ENCODE assay signal across 20 mouse cellular contexts in genomic region chr1:106428580-106428979, GRCm38 (mm10).
DNase-seq lines count a peak whose midpoint lies in the region; ATAC-seq and TF ChIP-seq lines count a peak whose summit lies in the region.
"Had no signal": no experiment of that assay in that cellular context is flagged by ENCODE, and none has a peak within 500 bp of the region (broad histone marks: within the 10 kb centered on the region; RNA-seq: fewer than 3 reads in every experiment).

No protein-coding gene starts in this region.

- DNase-seq in forebrain, embryonic 10.5 days (ENCODE audit: extremely low spot score, low spot score), result no peak
- no peak for DNase-seq in midbrain, embryonic 14.5 days
- peak; percentile 30 for DNase-seq in hindbrain, postnatal 0 days (ENCODE audit: low spot score)
- peak; percentile 30 for DNase-seq in thymus, postnatal 0 days (ENCODE audit: low spot score)
- DNase-seq in heart, postnatal 36 days, result no peak
- DNase-seq in frontal cortex, postnatal 25 days (ENCODE audit: low spot score in 2 of 2), result no peak
- DNase-seq: heart, postnatal 14 days; kidney, adult 8-10 months; lung, postnatal 10 days; spleen, adult 18-20 months had no signal

- no peak overlapping the region for H3K4me3 ChIP-seq in forebrain, embryonic 13.5 days
- no peak overlapping the region for H3K4me3 ChIP-seq in forebrain, embryonic 10.5 days
- H3K4me3 ChIP-seq in midbrain, embryonic 16.5 days (ENCODE audit: low read depth, low read length), result no peak overlapping the region
- H3K4me3 ChIP-seq in midbrain, embryonic 14.5 days (replicated peaks; ENCODE audit: low read depth, low read length), result no peak overlapping the region
- no peak overlapping the region for H3K4me3 ChIP-seq in hindbrain, postnatal 0 days (ENCODE audit: low read length)
- H3K4me3 ChIP-seq: embryonic facial prominence, embryonic 15.5 days; forebrain, embryonic 12.5 days; heart, embryonic 10.5 days; limb, embryonic 12.5 days; liver, embryonic 15.5 days; neural tube, embryonic 12.5 days; stomach, embryonic 15.5 days had no signal

- H3K27me3 ChIP-seq in forebrain, embryonic 13.5 days, result no peaks in the 10 kb centered on the region
- H3K27me3 ChIP-seq in forebrain, embryonic 10.5 days (ENCODE audit: poor library complexity, severe bottlenecking), result no peaks in the 10 kb centered on the region
- no peaks in the 10 kb centered on the region for H3K27me3 ChIP-seq in midbrain, embryonic 16.5 days (ENCODE audit: control insufficient read depth, insufficient read depth, low read depth, low read length)
- H3K27me3 ChIP-seq in midbrain, embryonic 14.5 days (ENCODE audit: control insufficient read depth, insufficient read depth, low read length), result no peaks in the 10 kb centered on the region
- H3K27me3 ChIP-seq in hindbrain, postnatal 0 days (ENCODE audit: insufficient read depth, low read length), result no peaks in the 10 kb centered on the region
- H3K27me3 ChIP-seq: embryonic facial prominence, embryonic 15.5 days; forebrain, embryonic 12.5 days; limb, embryonic 12.5 days; liver, embryonic 15.5 days; neural tube, embryonic 12.5 days; Patski; stomach, embryonic 15.5 days had no signal

- H3K9me3 ChIP-seq in forebrain, embryonic 13.5 days (replicated peaks), result no peaks in the 10 kb centered on the region
- H3K9me3 ChIP-seq in forebrain, embryonic 10.5 days, result no peaks in the 10 kb centered on the region
- H3K9me3 ChIP-seq in midbrain, embryonic 16.5 days (replicated peaks; ENCODE audit: control insufficient read depth, low read length, poor library complexity, severe bottlenecking), result no peaks in the 10 kb centered on the region
- no peaks in the 10 kb centered on the region for H3K9me3 ChIP-seq in midbrain, embryonic 14.5 days (ENCODE audit: control insufficient read depth, low read length)
- H3K9me3 ChIP-seq in hindbrain, postnatal 0 days (ENCODE audit: low read length), result no peaks in the 10 kb centered on the region
- H3K9me3 ChIP-seq: embryonic facial prominence, embryonic 15.5 days; forebrain, embryonic 12.5 days; heart, embryonic 10.5 days; limb, embryonic 12.5 days; liver, embryonic 15.5 days; neural tube, embryonic 12.5 days; stomach, embryonic 15.5 days had no signal

- H3K4me2 ChIP-seq in forebrain, embryonic 13.5 days, result 0 out of 2 replicates have a peak overlapping the region, but pooled peaks have one; percentile 16
- no peak overlapping the region for H3K4me2 ChIP-seq in midbrain, embryonic 16.5 days (ENCODE audit: low read length)
- no peak overlapping the region for H3K4me2 ChIP-seq in midbrain, embryonic 14.5 days (ENCODE audit: low read length)
- peak overlapping the region; percentile 34; the same call in 1 of the 2 replicates for H3K4me2 ChIP-seq in hindbrain, postnatal 0 days (ENCODE audit: low read depth, low read length)
- H3K4me2 ChIP-seq: embryonic facial prominence, embryonic 15.5 days; forebrain, embryonic 12.5 days; limb, embryonic 12.5 days; liver, embryonic 15.5 days; neural tube, embryonic 12.5 days; stomach, embryonic 15.5 days had no signal

- WGBS in forebrain, embryonic 13.5 days, result 70% methylated on average over 4 of the region's 4 CpGs
- 88% methylated on average over 4 of the region's 4 CpGs for whole genome bisulfite sequencing in forebrain, embryonic 10.5 days
- WGBS in midbrain, embryonic 16.5 days, result 69% methylated on average over 4 of the region's 4 CpGs
- WGBS in midbrain, embryonic 14.5 days, result 84% methylated on average over 4 of the region's 4 CpGs
- WGBS in hindbrain, postnatal 0 days, result 40% methylated on average over 4 of the region's 4 CpGs

- no peak overlapping the region; the same call in 1 of the 2 replicates for H3K27ac ChIP-seq in forebrain, embryonic 13.5 days
- no peak overlapping the region for H3K27ac ChIP-seq in forebrain, embryonic 10.5 days
- H3K27ac ChIP-seq in midbrain, embryonic 16.5 days (ENCODE audit: low read length), result no peak overlapping the region
- H3K27ac ChIP-seq in midbrain, embryonic 14.5 days (replicated peaks; ENCODE audit: low read depth, low read length), result no peak overlapping the region
- H3K27ac ChIP-seq in hindbrain, postnatal 0 days, result no peak overlapping the region
- H3K27ac ChIP-seq: embryonic facial prominence, embryonic 15.5 days; forebrain, embryonic 12.5 days; heart, embryonic 10.5 days; limb, embryonic 12.5 days; liver, embryonic 15.5 days; neural tube, embryonic 12.5 days; stomach, embryonic 15.5 days had no signal

- no peak overlapping the region for H3K9ac ChIP-seq in forebrain, embryonic 13.5 days
- H3K9ac ChIP-seq in midbrain, embryonic 16.5 days (ENCODE audit: low read depth, low read length), result no peak overlapping the region
- no peak overlapping the region for H3K9ac ChIP-seq in midbrain, embryonic 14.5 days (replicated peaks; ENCODE audit: low read length)
- H3K9ac ChIP-seq in hindbrain, postnatal 0 days (replicated peaks; ENCODE audit: low read length), result no peak overlapping the region
- H3K9ac ChIP-seq: embryonic facial prominence, embryonic 15.5 days; forebrain, embryonic 12.5 days; limb, embryonic 12.5 days; liver, embryonic 15.5 days; neural tube, embryonic 12.5 days; stomach, embryonic 15.5 days had no signal

- peak; percentile 55 for ATAC-seq in forebrain, embryonic 13.5 days
- 0 out of 2 replicates have a peak, but pooled peaks have one; percentile 22 for ATAC-seq in midbrain, embryonic 16.5 days
- no peak; the same call in 1 of the 2 replicates for ATAC-seq in midbrain, embryonic 14.5 days (ENCODE audit: low FRiP score, low TSS enrichment)
- ATAC-seq in hindbrain, postnatal 0 days, result peak; percentile 56
- ATAC-seq: Patski had no signal

- intact Hi-C loops in heart, postnatal 36 days (cut with DNase I), result loop anchor here (5.0 to 10.0 kb wide), 5 partner anchors 84 to 454 kb away; no protein-coding TSS in a partner anchor

- H3K36me3 ChIP-seq in forebrain, embryonic 13.5 days (ENCODE audit: poor library complexity, severe bottlenecking), result no peaks in the 10 kb centered on the region
- H3K36me3 ChIP-seq in forebrain, embryonic 10.5 days (replicated peaks), result no peaks in the 10 kb centered on the region
- H3K36me3 ChIP-seq in midbrain, embryonic 16.5 days (ENCODE audit: control insufficient read depth, insufficient read depth, low read length), result no peaks in the 10 kb centered on the region
- H3K36me3 ChIP-seq in midbrain, embryonic 14.5 days (ENCODE audit: control insufficient read depth, insufficient read depth, low read length), result no peaks in the 10 kb centered on the region
- no peaks in the 10 kb centered on the region for H3K36me3 ChIP-seq in hindbrain, postnatal 0 days (ENCODE audit: insufficient read depth, low read length)
- H3K36me3 ChIP-seq: embryonic facial prominence, embryonic 15.5 days; forebrain, embryonic 12.5 days; heart, embryonic 10.5 days; limb, embryonic 12.5 days; liver, embryonic 15.5 days; neural tube, embryonic 12.5 days; stomach, embryonic 15.5 days had no signal

- no peak for TF ChIP-seq CTCF in hindbrain, postnatal 0 days (IDR thresholded peaks at IDR 0.05; ENCODE audit: low read depth)

- H3K4me1 ChIP-seq in forebrain, embryonic 13.5 days, result peaks cover 15% of the 10 kb centered on the region
- peaks cover 5% of the 10 kb centered on the region; the same call in 1 of the 2 replicates for H3K4me1 ChIP-seq in forebrain, embryonic 10.5 days
- no peaks in the 10 kb centered on the region for H3K4me1 ChIP-seq in midbrain, embryonic 16.5 days (ENCODE audit: control insufficient read depth, insufficient read depth, low read length)
- H3K4me1 ChIP-seq in midbrain, embryonic 14.5 days (ENCODE audit: control insufficient read depth, insufficient read depth, low read length), result no peaks in the 10 kb centered on the region
- no peaks in the 10 kb centered on the region; the same call in 1 of the 2 replicates for H3K4me1 ChIP-seq in hindbrain, postnatal 0 days (ENCODE audit: insufficient read depth, low read length)
- H3K4me1 ChIP-seq: forebrain, embryonic 12.5 days; heart, embryonic 10.5 days; limb, embryonic 12.5 days; liver, embryonic 15.5 days; neural tube, embryonic 12.5 days; stomach, embryonic 15.5 days had no signal

Comparison
In these comparisons a context has a peak if more than half of its experiments do, and no peak if none do; other contexts are left out.
1. H3K4me2 ChIP-seq: peak in forebrain, embryonic 13.5 days (single experiment) and hindbrain, postnatal 0 days (single experiment); none in midbrain, embryonic 16.5 days (single experiment) and midbrain, embryonic 14.5 days (single experiment).
2. DNase-seq: peak in hindbrain, postnatal 0 days (single experiment) and thymus, postnatal 0 days (single experiment); none in forebrain, embryonic 10.5 days (single experiment), midbrain, embryonic 14.5 days (single experiment), heart, postnatal 36 days (0 of 2) and frontal cortex, postnatal 25 days (0 of 2).